Mouse (Mus musculus) thymus, adult 2 months (tissue): ENCODE results near the gene St8sia1.

Source experiments
- CTCF ChIP-seq: fragments of 200-500 bp; IDR thresholded peaks from 2 replicates; pipeline ENCODE4 v1.5.1; 2012; ENCODE audit warnings: mild to moderate bottlenecking, control low read depth, low read length, moderate library complexity, borderline replicate concordance; ENCODE audit not compliant: control insufficient read depth, poor library complexity, insufficient read depth; ENCODE audit errors: extremely low read depth
- POLR2A ChIP-seq: fragments of 200-500 bp; IDR thresholded peaks from 2 replicates; pipeline ENCODE4 v1.6.1; 2012; ENCODE audit warnings: mild to moderate bottlenecking, low read length, control low read depth, moderate library complexity; ENCODE audit not compliant: control insufficient read depth, poor library complexity, insufficient read depth; ENCODE audit errors: extremely low read depth

DNA sequence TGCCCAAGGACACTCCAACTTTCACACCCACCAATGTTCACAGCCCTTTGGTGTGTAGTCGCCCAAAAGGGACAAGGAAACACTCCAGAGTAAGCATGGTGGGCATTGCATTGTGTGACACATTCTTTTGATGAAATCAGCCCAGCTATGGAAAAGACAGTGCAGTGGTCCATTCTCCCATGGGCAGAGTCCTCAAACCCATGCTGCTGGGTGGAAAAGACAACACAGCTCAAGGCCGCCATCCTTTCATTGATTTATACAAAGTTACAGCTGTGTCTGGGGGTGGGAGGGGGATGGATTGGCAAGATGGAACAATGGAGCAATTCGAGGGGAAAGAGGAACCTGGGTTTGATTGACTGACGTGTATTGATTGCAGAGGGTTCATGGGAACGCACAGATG, 151.3 kb downstream of the St8sia1 start:
- TF ChIP-seq CTCF (no peak), POLR2A (no peak)
